Mouse (Mus musculus): ENCODE data around the gene Pik3c2a. TPM values are rescaled to one million over a fixed set of nuclear protein-coding genes. Genes with fewer than 3 reads are reported as not detected.

Gene Pik3c2a
- polyA plus RNA-seq, 1 experiment from 2014 or later = 21.5 TPM

DNA sequence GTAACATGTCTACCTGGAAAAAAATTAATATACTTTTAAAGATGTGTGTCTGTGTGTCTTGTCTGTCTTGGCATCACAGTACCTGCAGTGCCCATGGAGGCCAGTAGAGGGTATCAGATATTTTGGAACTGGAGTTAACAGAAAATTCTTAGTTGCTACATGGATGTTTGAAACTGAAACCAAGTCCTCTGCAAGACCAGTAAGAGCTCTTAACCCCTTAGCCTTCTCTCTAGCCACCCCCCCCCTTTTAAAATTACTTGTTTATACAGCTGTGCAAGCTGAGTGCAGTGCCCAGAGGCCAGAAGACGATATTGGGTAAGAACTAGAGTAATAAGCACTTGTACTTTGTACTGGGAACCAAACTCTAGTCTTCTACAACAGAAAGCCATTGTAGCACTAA, 107.0 kb downstream of the Pik3c2a start:
- H3K9ac ChIP-seq (ENCODE audit: low read depth, low read length) = no peak overlapping the region
- no peaks in the 10 kb centered on the region for H3K27me3 ChIP-seq (replicated peaks; ENCODE audit: control insufficient read depth, insufficient read depth, low read length)
- peaks cover 43% of the 10 kb centered on the region for H3K36me3 ChIP-seq (ENCODE audit: control insufficient read depth, insufficient read depth, low read length)
- no peaks in the 10 kb centered on the region for H3K9me3 ChIP-seq (ENCODE audit: control insufficient read depth, low read length)
- H3K4me2 ChIP-seq (ENCODE audit: low read depth, low read length) = no peak overlapping the region
- DNase-seq (ENCODE audit: low spot score) = peak; percentile 50
- no peak overlapping the region for H3K27ac ChIP-seq (replicated peaks; ENCODE audit: low read depth, low read length)
- H3K4me3 ChIP-seq (ENCODE audit: low read depth, low read length) = no peak overlapping the region
- no peak for ATAC-seq (ENCODE audit: low read depth)
- peaks cover 16% of the 10 kb centered on the region for H3K4me1 ChIP-seq (ENCODE audit: control insufficient read depth, insufficient read depth, low read length)
- 28% methylated on average over 1 of the region's 1 CpGs for WGBS

GRCm38 (mm10) chr7:116335133-116335532, 108.1 kb downstream of the Pik3c2a start:
- Histone ChIP-seq H3K36me3 (ENCODE audit: control insufficient read depth, insufficient read depth, low read length) (peaks cover 46% of the 10 kb centered on the region), H3K27me3 (replicated peaks; ENCODE audit: control insufficient read depth, insufficient read depth, low read length) (no peaks in the 10 kb centered on the region), H3K9me3 (ENCODE audit: control insufficient read depth, low read length) (no peaks in the 10 kb centered on the region), H3K9ac (ENCODE audit: low read depth, low read length) (no peak overlapping the region; the same call in 1 of the 2 replicates), H3K4me3 (ENCODE audit: low read depth, low read length) (peak overlapping the region; percentile 87; the same call in 1 of the 2 replicates), H3K27ac (replicated peaks; ENCODE audit: low read depth, low read length) (no peak overlapping the region), H3K4me2 (ENCODE audit: low read depth, low read length) (peak overlapping the region; percentile 76), H3K4me1 (ENCODE audit: control insufficient read depth, insufficient read depth, low read length) (peaks cover 16% of the 10 kb centered on the region)
- 81% methylated on average over 6 of the region's 6 CpGs for WGBS
- DNase-seq (ENCODE audit: low spot score) = no peak
- no peak for ATAC-seq (ENCODE audit: low read depth)

- Histone ChIP-seq H3K9me3 (ENCODE audit: control insufficient read depth, low read length) (no peaks in the 10 kb centered on the region), H3K9ac (ENCODE audit: low read depth, low read length) (peak overlapping the region; percentile 99), H3K4me1 (ENCODE audit: control insufficient read depth, insufficient read depth, low read length) (peaks cover 16% of the 10 kb centered on the region), H3K4me3 (ENCODE audit: low read depth, low read length) (peak overlapping the region; percentile 87), H3K27ac (replicated peaks; ENCODE audit: low read depth, low read length) (peak overlapping the region; percentile 72), H3K27me3 (replicated peaks; ENCODE audit: control insufficient read depth, insufficient read depth, low read length) (no peaks in the 10 kb centered on the region), H3K36me3 (ENCODE audit: control insufficient read depth, insufficient read depth, low read length) (peaks cover 46% of the 10 kb centered on the region), H3K4me2 (ENCODE audit: low read depth, low read length) (peak overlapping the region; percentile 76)
- WGBS = 18% methylated on average over 8 of the region's 8 CpGs
- DNase-seq (ENCODE audit: low spot score) (peak; percentile 10), ATAC-seq (ENCODE audit: low read depth) (no peak)
Measured at GRCm38 (mm10) chr7:116334669-116335038, 108.6 kb downstream of the Pik3c2a start.

- Histone ChIP-seq H3K4me1 (ENCODE audit: control insufficient read depth, insufficient read depth, low read length) (peaks cover 16% of the 10 kb centered on the region), H3K9me3 (ENCODE audit: control insufficient read depth, low read length) (no peaks in the 10 kb centered on the region), H3K4me3 (ENCODE audit: low read depth, low read length) (peak within 1 kb of the TSS; percentile 87), H3K4me2 (ENCODE audit: low read depth, low read length) (peak within 1 kb of the TSS; percentile 83), H3K36me3 (ENCODE audit: control insufficient read depth, insufficient read depth, low read length) (peaks cover 46% of the 10 kb centered on the region), H3K9ac (ENCODE audit: low read depth, low read length) (peak within 1 kb of the TSS; percentile 99), H3K27me3 (replicated peaks; ENCODE audit: control insufficient read depth, insufficient read depth, low read length) (no peaks in the 10 kb centered on the region), H3K27ac (replicated peaks; ENCODE audit: low read depth, low read length) (peak within 1 kb of the TSS; percentile 85)
- ATAC-seq (ENCODE audit: low read depth) (peak; percentile 99), DNase-seq (ENCODE audit: low spot score) (peak; percentile 98)
- WGBS = under 1% methylated on average over 65 of the region's 78 CpGs
Measured at GRCm38 (mm10) chr7:116333713-116334668, 109.3 kb downstream of the Pik3c2a start, which contains the start of gene Rps13. Rps13 (minus strand) TSS chr7:116334195.

DNA sequence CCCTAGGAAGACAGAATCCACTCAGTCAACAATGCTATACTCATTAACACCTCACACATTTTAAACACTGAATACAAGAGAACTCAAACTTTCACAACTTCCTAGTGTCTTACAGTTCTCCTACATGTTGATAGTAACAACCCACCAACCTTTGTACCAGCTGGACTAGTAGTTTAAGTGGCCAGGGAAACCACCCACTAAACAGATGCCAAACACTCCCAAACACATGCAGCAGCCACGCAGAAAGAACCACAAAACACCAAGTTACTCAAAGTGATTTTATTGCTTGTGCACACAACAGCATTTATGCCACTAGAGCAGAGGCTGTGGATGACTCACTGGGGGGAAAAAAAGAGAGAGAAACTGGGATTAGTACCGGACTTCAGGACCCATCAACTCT, 112.0 kb downstream of the Pik3c2a start:
- ATAC-seq (ENCODE audit: low read depth) (no peak), DNase-seq (ENCODE audit: low spot score) (no peak)
- Histone ChIP-seq H3K4me3 (ENCODE audit: low read depth, low read length) (no peak overlapping the region), H3K36me3 (ENCODE audit: control insufficient read depth, insufficient read depth, low read length) (peaks cover 41% of the 10 kb centered on the region), H3K27ac (replicated peaks; ENCODE audit: low read depth, low read length) (no peak overlapping the region), H3K9ac (ENCODE audit: low read depth, low read length) (no peak overlapping the region), H3K4me1 (ENCODE audit: control insufficient read depth, insufficient read depth, low read length) (peaks cover 16% of the 10 kb centered on the region), H3K4me2 (ENCODE audit: low read depth, low read length) (no peak overlapping the region), H3K9me3 (ENCODE audit: control insufficient read depth, low read length) (no peaks in the 10 kb centered on the region), H3K27me3 (replicated peaks; ENCODE audit: control insufficient read depth, insufficient read depth, low read length) (no peaks in the 10 kb centered on the region)
- 91% methylated on average over 2 of the region's 2 CpGs for WGBS

DNA sequence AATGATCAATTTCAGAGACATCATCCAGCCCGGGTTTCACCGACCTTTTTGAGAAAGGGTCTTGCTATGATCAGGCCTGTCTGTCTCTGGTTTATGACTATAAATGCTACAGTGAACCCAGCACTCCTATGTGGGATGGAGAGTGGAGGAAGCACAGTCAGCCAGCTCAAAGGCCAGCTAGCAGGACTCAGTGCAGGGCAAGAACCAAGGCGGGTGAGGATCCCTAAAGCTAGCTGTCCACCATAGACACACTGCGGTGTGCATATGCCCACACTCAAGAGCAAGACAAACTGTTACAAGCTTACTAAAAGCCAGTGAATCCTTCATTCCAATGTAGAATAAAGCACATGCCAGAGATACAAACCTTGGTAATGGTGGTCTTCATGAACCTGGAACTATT, 113.4 kb downstream of the Pik3c2a start:
- Histone ChIP-seq H3K9ac (ENCODE audit: low read depth, low read length) (no peak overlapping the region), H3K36me3 (ENCODE audit: control insufficient read depth, insufficient read depth, low read length) (peaks cover 41% of the 10 kb centered on the region), H3K27ac (replicated peaks; ENCODE audit: low read depth, low read length) (no peak overlapping the region), H3K9me3 (ENCODE audit: control insufficient read depth, low read length) (no peaks in the 10 kb centered on the region), H3K27me3 (replicated peaks; ENCODE audit: control insufficient read depth, insufficient read depth, low read length) (no peaks in the 10 kb centered on the region), H3K4me1 (ENCODE audit: control insufficient read depth, insufficient read depth, low read length) (peaks cover 12% of the 10 kb centered on the region), H3K4me2 (ENCODE audit: low read depth, low read length) (no peak overlapping the region), H3K4me3 (ENCODE audit: low read depth, low read length) (no peak overlapping the region)
- ATAC-seq (ENCODE audit: low read depth) = no peak
- 92% methylated on average over 4 of the region's 4 CpGs for WGBS
- DNase-seq (ENCODE audit: low spot score) = no peak

DNA sequence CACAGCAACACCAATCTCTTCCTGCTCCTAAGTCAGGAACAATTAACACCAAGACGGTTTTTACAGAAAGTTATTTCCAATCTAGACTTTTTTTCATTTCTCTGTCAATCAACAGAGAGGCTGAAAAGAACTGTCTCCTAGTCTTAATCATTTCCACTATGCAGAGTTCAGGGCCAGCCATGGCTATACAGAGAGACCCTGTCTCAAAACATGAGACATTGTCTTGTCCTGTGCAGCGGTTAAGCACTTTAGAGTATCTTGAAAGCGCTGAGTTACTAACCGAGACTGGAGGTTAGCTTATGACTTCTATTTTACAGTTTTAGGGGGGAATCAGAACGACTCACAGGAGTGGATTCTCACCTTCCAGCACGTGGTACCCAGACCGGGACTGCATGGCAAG, 114.5 kb downstream of the Pik3c2a start:
- H3K4me1 ChIP-seq (ENCODE audit: control insufficient read depth, insufficient read depth, low read length) = peaks cover 7% of the 10 kb centered on the region
- H3K9me3 ChIP-seq (ENCODE audit: control insufficient read depth, low read length) = no peaks in the 10 kb centered on the region
- H3K27me3 ChIP-seq (replicated peaks; ENCODE audit: control insufficient read depth, insufficient read depth, low read length) = no peaks in the 10 kb centered on the region
- no peak for ATAC-seq (ENCODE audit: low read depth)
- H3K4me3 ChIP-seq (ENCODE audit: low read depth, low read length) = no peak overlapping the region
- peaks cover 41% of the 10 kb centered on the region for H3K36me3 ChIP-seq (ENCODE audit: control insufficient read depth, insufficient read depth, low read length)
- DNase-seq (ENCODE audit: low spot score) = no peak
- 78% methylated on average over 7 of the region's 7 CpGs for WGBS
- no peak overlapping the region for H3K27ac ChIP-seq (replicated peaks; ENCODE audit: low read depth, low read length)
- no peak overlapping the region for H3K4me2 ChIP-seq (ENCODE audit: low read depth, low read length)
- H3K9ac ChIP-seq (ENCODE audit: low read depth, low read length) = no peak overlapping the region

DNA sequence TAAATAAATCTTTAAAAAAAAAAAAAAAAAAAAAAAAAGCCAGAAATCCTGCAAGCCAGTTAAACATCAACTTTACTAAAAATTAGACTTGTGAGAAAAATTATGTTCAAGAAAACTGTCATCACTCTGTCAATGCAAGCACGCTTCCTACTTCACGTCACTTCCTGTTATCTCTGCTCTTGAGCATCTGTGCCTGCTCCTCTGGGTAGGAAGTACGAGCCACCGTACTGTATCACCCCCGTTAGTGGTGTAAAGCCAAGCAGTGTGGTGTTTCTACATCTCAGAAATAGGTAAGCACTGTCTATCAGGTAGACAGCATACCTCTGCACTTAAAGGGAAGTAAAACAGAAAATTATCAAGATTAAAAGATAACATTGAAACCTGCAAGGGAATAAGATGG, 115.3 kb downstream of the Pik3c2a start:
- H3K4me2 ChIP-seq (ENCODE audit: low read depth, low read length) = no peak overlapping the region

More for the DNA sequence above, 115.3 kb downstream of the Pik3c2a start:
- WGBS = 84% methylated on average over 5 of the region's 5 CpGs
- no peak overlapping the region for H3K27ac ChIP-seq (replicated peaks; ENCODE audit: low read depth, low read length)
- no peak overlapping the region for H3K9ac ChIP-seq (ENCODE audit: low read depth, low read length)
- peaks cover 40% of the 10 kb centered on the region for H3K36me3 ChIP-seq (ENCODE audit: control insufficient read depth, insufficient read depth, low read length)
- H3K27me3 ChIP-seq (replicated peaks; ENCODE audit: control insufficient read depth, insufficient read depth, low read length) = no peaks in the 10 kb centered on the region
- H3K4me3 ChIP-seq (ENCODE audit: low read depth, low read length) = no peak overlapping the region
- no peak for ATAC-seq (ENCODE audit: low read depth)
- peaks cover 5% of the 10 kb centered on the region for H3K4me1 ChIP-seq (ENCODE audit: control insufficient read depth, insufficient read depth, low read length)
- no peak for DNase-seq (ENCODE audit: low spot score)
- no peaks in the 10 kb centered on the region for H3K9me3 ChIP-seq (ENCODE audit: control insufficient read depth, low read length)

Measured in embryonic facial prominence, embryonic 14.5 days (tissue).